Mouse (Mus musculus) MN1 (cell line): Measurements from ENCODE around the gene Vps18.

ENCODE experiments used
- DNase-seq: peaks from one replicate; pipeline ENCODE4 v3.0.0-alpha.2; 2016; ENCODE audit warnings: low spot score

The Vps18 gene

GRCm38 (mm10) chr2:119292281-119292680 lies 3.7 kb downstream of the Vps18 start:
- no peak for DNase-seq

DNA sequence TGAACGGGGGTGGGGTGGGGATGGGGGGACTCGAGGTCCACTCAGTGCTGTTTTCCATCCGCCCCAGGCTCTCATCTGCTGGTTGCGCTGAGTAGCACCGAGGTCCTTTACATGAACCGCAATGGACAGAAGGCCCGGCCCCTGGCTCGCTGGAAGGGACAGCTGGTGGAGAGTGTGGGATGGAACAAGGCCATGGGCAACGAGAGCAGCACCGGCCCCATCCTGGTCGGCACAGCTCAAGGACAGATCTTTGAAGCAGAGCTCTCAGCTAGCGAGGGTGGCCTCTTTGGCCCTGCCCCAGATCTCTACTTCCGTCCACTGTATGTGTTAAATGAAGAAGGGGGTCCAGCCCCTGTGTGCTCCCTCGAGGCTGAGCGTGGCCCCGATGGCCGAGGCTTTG lies 4.3 kb downstream of the Vps18 start:
- no peak for DNase-seq

- no peak for DNase-seq
Measured at GRCm38 (mm10) chr2:119293311-119293710, 4.8 kb downstream of the Vps18 start.

DNA sequence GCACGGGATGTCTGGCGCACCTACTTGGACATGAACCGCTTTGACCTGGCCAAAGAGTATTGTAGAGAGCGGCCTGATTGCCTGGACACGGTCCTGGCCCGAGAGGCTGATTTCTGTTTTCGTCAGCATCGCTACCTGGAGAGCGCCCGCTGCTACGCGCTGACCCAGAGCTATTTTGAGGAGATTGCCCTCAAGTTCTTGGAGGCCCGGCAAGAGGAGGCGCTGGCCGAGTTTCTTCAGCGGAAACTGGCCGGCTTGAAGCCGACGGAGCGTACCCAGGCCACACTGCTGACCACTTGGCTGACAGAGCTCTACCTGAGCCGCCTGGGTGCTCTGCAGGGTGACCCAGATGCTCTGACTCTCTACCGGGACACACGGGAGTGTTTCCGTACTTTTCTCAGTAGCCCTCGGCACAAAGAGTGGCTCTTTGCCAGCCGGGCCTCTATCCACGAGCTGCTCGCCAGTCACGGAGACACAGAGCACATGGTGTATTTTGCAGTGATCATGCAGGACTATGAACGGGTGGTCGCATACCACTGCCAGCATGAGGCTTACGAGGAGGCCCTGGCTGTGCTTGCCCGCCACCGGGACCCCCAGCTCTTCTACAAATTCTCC lies 5.3 kb downstream of the Vps18 start:
- DNase-seq, result no peak

- DNase-seq, result no peak
Measured at GRCm38 (mm10) chr2:119294411-119294810, 5.9 kb downstream of the Vps18 start.

DNA sequence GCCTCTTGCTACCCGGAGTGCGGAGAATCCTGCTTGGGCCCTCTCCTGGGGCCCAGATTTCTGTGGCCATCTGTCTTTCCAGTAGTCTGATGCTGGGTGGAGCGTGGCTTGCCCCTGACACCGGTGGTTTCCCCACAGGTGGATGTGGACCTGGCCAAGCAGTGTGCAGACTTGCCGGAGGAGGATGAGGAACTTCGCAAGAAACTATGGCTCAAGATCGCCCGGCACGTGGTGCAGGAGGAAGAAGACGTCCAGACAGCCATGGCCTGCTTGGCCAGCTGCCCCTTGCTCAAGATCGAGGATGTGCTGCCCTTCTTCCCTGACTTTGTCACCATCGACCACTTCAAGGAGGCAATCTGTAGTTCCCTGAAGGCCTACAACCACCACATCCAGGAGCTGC lies 8.2 kb downstream of the Vps18 start:
- no peak for DNase-seq

GRCm38 (mm10) chr2:119297506-119297905 lies 9.0 kb downstream of the Vps18 start:
- DNase-seq, result no peak

DNA sequence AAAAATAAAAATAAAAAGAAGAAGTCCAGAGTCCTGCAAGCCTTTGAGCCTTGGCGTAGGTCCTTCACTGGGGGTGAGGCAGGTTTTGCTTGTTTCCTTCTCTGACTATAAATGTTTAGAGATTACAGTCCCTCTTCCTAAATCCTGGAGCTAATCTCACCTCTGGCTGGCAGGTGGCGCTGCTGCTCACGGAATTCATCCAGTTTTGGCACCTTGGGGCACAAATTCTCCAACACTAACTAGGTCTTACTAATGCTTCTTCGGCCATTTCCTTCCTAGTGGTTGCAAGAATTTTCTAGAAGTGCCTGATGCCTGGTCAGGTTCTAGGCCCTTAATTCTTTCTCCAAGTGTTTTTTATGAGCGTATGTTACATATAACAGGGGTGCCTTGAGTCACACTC lies 9.8 kb downstream of the Vps18 start:
- peak; percentile 77 for DNase-seq

DNA sequence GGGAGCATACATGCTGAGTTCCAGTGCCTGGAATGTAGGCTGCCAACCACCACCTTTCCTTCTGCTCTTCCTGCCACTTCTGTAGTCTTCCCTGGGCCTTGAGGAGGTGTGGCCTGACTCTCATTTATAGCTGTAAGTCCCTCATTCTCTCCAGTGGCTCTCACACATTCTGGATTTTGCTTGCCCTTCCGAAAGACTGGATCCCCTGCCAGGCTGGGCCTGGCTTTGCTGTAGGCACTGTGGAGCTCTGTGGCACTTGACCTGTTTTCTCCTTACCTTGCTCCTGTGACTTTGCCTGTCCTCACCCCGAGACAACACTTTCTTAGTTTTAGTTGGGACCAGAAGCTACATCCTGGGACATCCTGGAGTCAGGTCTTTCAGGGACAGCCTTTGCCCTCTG lies 10.3 kb downstream of the Vps18 start:
- no peak for DNase-seq

DNA sequence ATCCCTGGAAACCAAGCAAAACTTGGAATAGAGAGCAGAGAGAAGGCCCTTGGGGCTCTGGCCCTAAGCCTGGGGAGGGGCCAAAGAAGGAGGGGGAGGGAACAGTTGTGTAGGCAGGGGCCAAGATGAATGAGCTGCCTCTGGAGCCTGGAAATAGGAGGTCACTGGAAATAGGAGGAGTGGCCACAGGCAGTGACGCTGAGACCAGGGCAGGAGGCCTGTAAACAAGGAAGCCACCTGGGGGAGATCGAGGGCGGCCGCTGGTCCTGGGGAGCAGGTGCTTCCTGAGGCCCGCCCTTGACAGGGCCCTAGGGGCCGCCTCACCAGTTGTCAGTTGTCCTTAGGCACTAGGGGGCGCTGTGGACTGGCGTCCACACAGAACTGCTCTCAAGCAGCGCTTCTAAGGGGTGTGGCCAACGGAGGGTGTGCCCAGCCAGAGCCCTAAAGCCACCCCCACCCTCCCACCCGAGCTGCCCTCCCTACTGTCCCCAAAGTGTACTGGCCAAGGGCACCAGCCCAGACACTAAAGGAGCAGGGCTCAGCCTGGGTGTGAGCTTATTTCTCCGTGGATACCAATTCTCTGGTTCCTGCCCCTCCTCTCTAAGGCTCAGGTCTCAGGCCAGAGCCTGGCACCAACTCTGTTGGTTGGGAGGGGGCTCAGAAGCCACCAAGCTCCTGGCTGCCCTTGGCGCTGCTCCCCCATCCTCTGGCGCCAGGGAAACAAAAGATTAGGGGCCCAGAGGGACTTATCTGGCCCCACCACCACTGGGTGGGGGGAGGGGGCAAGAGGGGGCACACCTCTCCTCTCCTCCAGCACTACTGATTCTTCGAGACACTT lies 11.7 kb downstream of the Vps18 start:
- DNase-seq, result peak; percentile 92

DNA sequence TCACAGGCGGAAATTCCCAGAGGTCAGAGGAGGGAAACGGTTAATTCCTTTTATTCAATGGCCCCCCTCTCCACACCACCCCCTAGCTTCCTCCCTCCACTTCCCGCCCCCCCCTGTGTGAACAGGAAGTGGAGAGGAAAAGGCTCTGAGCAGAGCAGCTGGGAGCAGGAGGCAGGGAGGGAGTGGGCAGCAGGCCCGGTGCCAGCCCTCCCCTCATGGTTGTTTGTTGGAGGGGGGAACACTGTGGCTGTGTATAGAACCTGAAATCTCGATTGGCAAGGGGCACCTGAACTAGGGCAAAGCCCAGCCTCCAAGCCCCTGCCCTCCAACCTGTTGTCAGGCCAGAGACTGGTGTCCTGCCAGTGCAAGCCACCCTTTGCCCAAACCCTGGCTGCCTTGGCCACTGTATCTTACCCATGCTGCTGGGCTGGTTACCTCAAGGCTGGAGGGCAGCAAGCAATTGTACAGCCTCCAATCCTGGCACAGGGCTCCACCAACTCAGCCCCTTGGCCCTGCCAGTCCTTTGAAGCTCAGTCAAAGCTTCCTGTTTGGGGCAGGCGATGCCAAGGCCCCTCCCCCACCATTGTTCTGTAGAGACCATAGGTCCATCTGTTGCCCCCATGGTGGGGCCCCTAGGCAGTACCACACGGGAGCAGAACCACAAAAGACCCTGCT lies 12.4 kb downstream of the Vps18 start:
- DNase-seq, result no peak

GRCm38 (mm10) chr2:119302876-119303275 lies 14.3 kb downstream of the Vps18 start:
- no peak for DNase-seq

DNA sequence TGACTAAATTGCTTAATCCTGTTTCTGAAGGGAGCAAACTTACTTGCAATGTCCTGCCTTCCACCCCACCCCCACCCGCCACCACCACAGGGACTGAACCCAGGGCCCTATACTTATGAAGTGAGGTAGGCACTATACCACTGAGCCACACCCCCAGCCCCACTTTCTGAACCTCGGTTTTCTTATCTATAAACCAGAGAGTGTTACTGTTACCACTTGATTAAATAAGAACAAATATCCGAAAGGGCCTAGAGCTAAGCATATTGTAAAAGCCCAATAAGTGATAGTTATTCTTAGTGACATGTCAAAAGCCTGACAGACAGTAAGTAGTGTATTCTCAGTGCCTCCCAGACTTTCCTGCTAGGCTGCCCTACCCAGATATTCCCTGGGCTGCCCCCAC lies 15.9 kb downstream of the Vps18 start:
- DNase-seq, result no peak

- DNase-seq, result peak; percentile 76
Measured at GRCm38 (mm10) chr2:119304798-119305208, 16.3 kb downstream of the Vps18 start.

GRCm38 (mm10) chr2:119311544-119311943 lies 23.0 kb downstream of the Vps18 start:
- no peak for DNase-seq

DNA sequence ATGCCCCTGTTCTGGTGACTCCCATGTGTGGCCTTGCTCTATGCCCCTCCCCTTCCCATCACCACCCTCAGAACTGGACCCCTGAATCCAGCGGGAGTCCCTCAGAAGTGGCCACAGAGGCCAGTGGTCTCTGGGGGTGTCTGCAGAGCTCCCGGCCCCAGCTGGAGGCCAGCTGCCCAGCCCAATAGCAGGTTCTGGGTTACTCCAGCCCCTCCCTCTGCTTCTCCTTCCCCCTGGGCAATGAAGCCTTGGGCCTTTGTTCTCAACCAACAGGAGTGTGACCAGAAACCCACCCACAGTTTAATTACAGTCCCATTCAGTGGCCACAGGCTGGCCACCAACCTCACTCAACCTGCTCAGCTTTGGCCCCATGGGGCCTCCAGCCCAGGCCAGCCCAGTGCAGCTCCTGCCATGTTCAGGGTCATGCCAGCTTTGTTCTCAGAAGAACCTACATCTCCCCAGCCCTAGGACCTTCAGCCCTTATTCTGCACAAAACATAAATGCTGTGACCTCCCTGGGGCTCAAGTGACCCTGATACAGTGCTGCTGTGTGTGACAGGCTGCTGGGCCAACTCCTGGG lies 23.9 kb downstream of the Vps18 start:
- no peak for DNase-seq

DNA sequence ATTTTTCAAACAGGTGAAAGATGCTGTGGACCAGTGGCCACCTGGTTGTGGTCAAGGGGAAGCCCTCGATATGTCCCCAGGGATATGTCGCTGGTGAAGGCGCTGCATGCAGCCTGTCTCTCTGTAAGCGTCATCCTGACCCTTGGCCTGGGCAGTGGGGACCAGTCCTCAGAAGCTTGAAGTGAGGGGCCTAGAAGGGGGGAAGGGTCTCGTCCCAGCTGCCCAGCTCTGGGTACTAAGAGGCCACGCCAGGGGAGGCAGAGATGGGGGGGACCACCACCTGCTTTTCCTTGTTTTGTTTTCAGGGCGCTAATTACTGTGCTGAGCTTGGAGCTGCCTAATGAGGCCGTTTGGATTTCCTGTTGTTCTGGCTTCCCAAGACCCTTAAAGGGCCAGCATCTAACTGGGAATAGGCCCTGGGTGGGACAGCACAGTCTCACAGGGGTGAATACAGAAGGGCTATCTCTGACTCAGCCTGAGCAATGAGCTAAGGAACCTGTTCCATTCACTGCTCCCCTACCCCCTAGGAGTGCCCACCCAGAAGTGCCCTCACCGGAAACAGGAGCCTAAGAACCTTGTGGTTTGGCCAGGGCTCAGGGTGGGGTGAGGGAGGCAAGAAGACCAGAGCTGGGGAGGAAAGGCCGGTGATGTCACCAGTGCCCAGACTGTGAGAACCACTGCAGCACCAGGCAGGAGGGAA lies 25.4 kb downstream of the Vps18 start:
- DNase-seq, result no peak

GRCm38 (mm10) chr2:119314742-119315310 lies 26.3 kb downstream of the Vps18 start:
- no peak for DNase-seq

GRCm38 (mm10) chr2:119318043-119318710 lies 29.6 kb downstream of the Vps18 start:
- no peak for DNase-seq

GRCm38 (mm10) chr2:119320571-119320970 lies 32.0 kb downstream of the Vps18 start:
- DNase-seq, result no peak
